Mouse (Mus musculus): ENCODE measurements around the gene Sly. TPM values are rescaled to one million over a fixed set of nuclear protein-coding genes. Genes with fewer than 3 reads are reported as not detected.
"Not testable (repeated sequence)": the region's sequence is repeated elsewhere in the genome, so short reads cannot be mapped to it uniquely, and the experiment has no call there.

Sly gene
- not detected in 2 replicates for polyA plus RNA-seq (2012; rRNA removed)

DNA sequence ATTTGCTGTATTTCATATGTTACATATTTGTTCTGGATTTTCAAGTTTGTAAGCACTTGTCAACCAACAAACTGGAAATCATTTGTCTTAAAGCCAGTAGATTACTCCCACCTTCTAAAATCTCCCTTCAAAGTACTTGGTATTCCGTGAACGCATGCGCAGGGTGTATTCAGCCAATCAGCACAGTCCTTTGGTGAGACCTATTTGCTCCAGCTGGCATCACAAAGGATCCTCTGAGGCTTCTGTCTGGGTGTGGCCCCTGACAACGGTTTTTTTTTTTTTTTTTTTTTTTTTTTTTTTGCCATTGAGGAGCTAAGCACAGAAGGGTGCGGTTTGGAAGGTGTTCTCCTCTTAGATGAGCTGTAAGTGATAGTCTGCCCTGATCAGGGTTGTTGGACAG, at the start of gene Sly:
Gene Sly, plus strand, starts transcription at position 301 of the 400 bp plus-strand sequence.
- H3K4me3 ChIP-seq (ENCODE audit: low read depth, low read length); H3K4me1 ChIP-seq (ENCODE audit: control insufficient read depth, insufficient read depth, insufficient read length, low read length); H3K27ac ChIP-seq (ENCODE audit: insufficient read depth, low read depth, low read length); H3K36me3 ChIP-seq (ENCODE audit: control insufficient read depth, insufficient read depth, low read length); H3K27me3 ChIP-seq (ENCODE audit: control insufficient read depth, insufficient read depth, low read length): not testable (repeated sequence)
- no CpG with 5 or more reads among the region's 5 CpGs for WGBS
